Mouse (Mus musculus): ENCODE data around the gene Cda. TPM values are rescaled to one million over a fixed set of nuclear protein-coding genes. Genes with fewer than 3 reads are reported as not detected.

Cda gene
- total RNA-seq, 2 experiments from 2014 or later: not detected

GRCm38 (mm10) chr4:138313021-138313420 lies 54.8 kb downstream of the Cda start:
- no peak for ATAC-seq (replicated peaks; ENCODE audit: poor library complexity, severe bottlenecking)

- no peak for ATAC-seq (replicated peaks; ENCODE audit: poor library complexity, severe bottlenecking)
These were observed 55.7 kb downstream of the Cda start for GRCm38 (mm10) chr4:138312105-138312504.

GRCm38 (mm10) chr4:138311595-138311994 lies 56.2 kb downstream of the Cda start:
- ATAC-seq (replicated peaks; ENCODE audit: poor library complexity, severe bottlenecking): no peak

- ATAC-seq (replicated peaks; ENCODE audit: poor library complexity, severe bottlenecking): no peak
These were observed 57.4 kb downstream of the Cda start for GRCm38 (mm10) chr4:138310311-138310910.

GRCm38 (mm10) chr4:138307739-138308138 lies 60.1 kb downstream of the Cda start:
- no peak for ATAC-seq (replicated peaks; ENCODE audit: poor library complexity, severe bottlenecking)

GRCm38 (mm10) chr4:138307025-138307424 lies 60.8 kb downstream of the Cda start:
- ATAC-seq (replicated peaks; ENCODE audit: poor library complexity, severe bottlenecking): no peak

GRCm38 (mm10) chr4:138304340-138305104 lies 63.3 kb downstream of the Cda start, which contains the start of gene Ddost:
Ddost (plus strand) TSS chr4:138304730.
- peak; percentile 93 for ATAC-seq (replicated peaks; ENCODE audit: poor library complexity, severe bottlenecking)

- peak; percentile 31 for ATAC-seq (replicated peaks; ENCODE audit: poor library complexity, severe bottlenecking)
These were observed 64.0 kb downstream of the Cda start for GRCm38 (mm10) chr4:138303742-138304141.

GRCm38 (mm10) chr4:138303011-138303410 lies 64.8 kb downstream of the Cda start:
- no peak for ATAC-seq (replicated peaks; ENCODE audit: poor library complexity, severe bottlenecking)

GRCm38 (mm10) chr4:138301271-138301780 lies 66.5 kb downstream of the Cda start:
- ATAC-seq (replicated peaks; ENCODE audit: poor library complexity, severe bottlenecking): no peak

GRCm38 (mm10) chr4:138293949-138294550 lies 73.7 kb downstream of the Cda start:
- ATAC-seq (replicated peaks; ENCODE audit: poor library complexity, severe bottlenecking): no peak

- ATAC-seq (replicated peaks; ENCODE audit: poor library complexity, severe bottlenecking): no peak
These were observed 74.4 kb downstream of the Cda start for GRCm38 (mm10) chr4:138293261-138293948.

- no peak for ATAC-seq (replicated peaks; ENCODE audit: poor library complexity, severe bottlenecking)
These were observed 75.8 kb downstream of the Cda start for GRCm38 (mm10) chr4:138292028-138292427.

GRCm38 (mm10) chr4:138288691-138289090 lies 79.1 kb downstream of the Cda start:
- ATAC-seq (replicated peaks; ENCODE audit: poor library complexity, severe bottlenecking): peak; percentile 81

Other genes starting within 250 kb of the Cda start
- gene Hp1bp3, start 151.7 kb downstream of the Cda start, total RNA-seq (2014; fragmentation: Nextera tagmentation): 203 and 218 TPM in 2 replicates
- gene Hp1bp3, start 151.7 kb downstream of the Cda start, total RNA-seq (2017): 221 and 239 TPM in 2 replicates
- 29.1 and 42.7 TPM in 2 replicates for gene Sh2d5, start 117.6 kb downstream of the Cda start, total RNA-seq (2014; fragmentation: Nextera tagmentation)
- 18.8 and 27.7 TPM in 2 replicates for gene Sh2d5, start 117.6 kb downstream of the Cda start, total RNA-seq (2017)
- 8.1 and 10.6 TPM in 2 replicates for gene Kif17, start 117.6 kb downstream of the Cda start, total RNA-seq (2014; fragmentation: Nextera tagmentation)
- gene Kif17, start 117.6 kb downstream of the Cda start, total RNA-seq (2017): 6.0 and 8.9 TPM in 2 replicates
- 318 and 319 TPM in 2 replicates for gene Ddost, start 63.3 kb downstream of the Cda start, total RNA-seq (2014; fragmentation: Nextera tagmentation)
- gene Ddost, start 63.3 kb downstream of the Cda start, total RNA-seq (2017): 238 and 289 TPM in 2 replicates
- gene Pink1, start 41.7 kb downstream of the Cda start, total RNA-seq (2014; fragmentation: Nextera tagmentation): 30.2 and 30.9 TPM in 2 replicates
- gene Pink1, start 41.7 kb downstream of the Cda start, total RNA-seq (2017): 29.9 and 40.8 TPM in 2 replicates
- gene Fam43b, start 28.5 kb upstream of the Cda start, total RNA-seq (2014; fragmentation: Nextera tagmentation): not detected in 2 replicates
- gene Fam43b, start 28.5 kb upstream of the Cda start, total RNA-seq (2017): not detected in 2 replicates
- 7.4 and 10.1 TPM in 2 replicates for gene Mul1, start 66.7 kb upstream of the Cda start, total RNA-seq (2014; fragmentation: Nextera tagmentation)
- 7.6 and 8.7 TPM in 2 replicates for gene Mul1, start 66.7 kb upstream of the Cda start, total RNA-seq (2017)
- gene Camk2n1, start 86.3 kb upstream of the Cda start, total RNA-seq (2014; fragmentation: Nextera tagmentation): not detected in 2 replicates
- not detected in 2 replicates for gene Camk2n1, start 86.3 kb upstream of the Cda start, total RNA-seq (2017)

Data from granulocyte monocyte progenitor cell, adult 5-6 weeks (primary cell).